Mouse (Mus musculus): Measurements from ENCODE around the gene Timm17b. TPM values are rescaled to one million over a fixed set of nuclear protein-coding genes. Genes with fewer than 3 reads are reported as not detected.
"Not testable (repeated sequence)": the region's sequence is repeated elsewhere in the genome, so short reads cannot be mapped to it uniquely, and the experiment has no call there.

The Timm17b gene
- total RNA-seq, 2 experiments from 2014 or later: 35.3 to 39.1 TPM

GRCm38 (mm10) chrX:7915669-7916068, 16.5 kb downstream of the Timm17b start:
- DNase-seq; intact Hi-C loops (cut with DNase I): not testable (repeated sequence)

DNA sequence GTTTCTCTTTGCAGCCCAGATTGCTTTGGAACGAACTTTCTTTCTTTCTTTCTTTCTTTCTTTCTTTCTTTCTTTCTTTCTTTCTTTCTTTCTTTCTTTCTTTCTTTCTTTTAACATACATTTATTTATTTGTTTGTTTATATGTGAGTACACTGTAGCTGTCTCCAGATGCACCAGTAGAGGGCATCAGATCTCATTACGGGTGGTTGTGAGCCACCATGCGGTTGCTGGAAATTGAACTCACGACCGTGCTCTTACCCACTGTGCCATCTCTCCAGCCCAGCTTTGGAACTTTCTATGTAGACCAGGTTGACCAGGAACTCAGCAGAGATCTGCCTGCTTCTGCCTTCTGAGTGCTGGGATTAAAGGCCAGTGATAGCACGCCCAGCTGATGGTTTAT, 18.8 kb downstream of the Timm17b start:
- intact Hi-C loops (cut with DNase I): not testable (repeated sequence)

DNA sequence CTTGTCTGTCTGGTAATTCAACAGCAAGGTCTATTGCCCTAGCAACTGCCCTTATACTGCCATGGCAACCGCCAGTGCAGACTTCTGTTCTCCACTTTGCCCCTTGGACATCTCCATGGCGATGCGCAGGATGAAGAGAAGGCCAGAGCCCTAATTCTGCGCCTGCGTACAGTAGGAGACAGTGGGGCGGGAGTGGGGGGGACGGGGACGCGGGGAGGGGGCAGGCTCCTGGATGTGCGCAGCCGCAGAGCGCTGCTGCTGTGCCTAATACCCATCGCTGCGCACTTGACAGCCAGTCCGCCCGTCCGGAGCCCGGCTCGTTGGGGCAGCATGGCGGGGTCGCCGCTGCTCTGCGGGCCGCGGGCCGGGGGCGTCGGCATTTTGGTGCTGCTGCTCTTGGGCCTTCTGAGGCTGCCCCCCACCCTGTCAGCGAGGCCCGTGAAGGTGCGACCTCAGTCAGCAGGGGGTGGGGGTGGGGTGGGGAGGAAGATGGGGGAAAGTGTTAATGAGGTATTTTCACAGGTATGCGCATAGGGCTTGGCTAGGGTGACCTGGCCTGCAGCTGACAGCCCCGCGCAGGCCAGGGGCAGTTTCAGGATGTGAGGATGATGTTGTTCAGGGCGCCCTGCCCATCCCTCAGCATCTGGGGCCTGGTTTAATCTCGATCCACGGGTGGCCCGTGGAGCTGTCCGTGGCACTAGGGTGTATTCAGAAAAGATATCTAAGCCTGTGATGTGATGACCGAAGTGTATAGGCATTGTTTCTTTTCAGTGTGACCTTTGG, 20.6 kb downstream of the Timm17b start, which contains the start of gene Pcsk1n:
TSS of gene Pcsk1n (plus strand) at position 222 of the 783 bp plus-strand sequence.
- DNase-seq: no peak
- intact Hi-C loops (cut with DNase I): no loop called here

More for the DNA sequence above, 18.8 kb downstream of the Timm17b start:
- not testable (repeated sequence) for DNase-seq

DNA sequence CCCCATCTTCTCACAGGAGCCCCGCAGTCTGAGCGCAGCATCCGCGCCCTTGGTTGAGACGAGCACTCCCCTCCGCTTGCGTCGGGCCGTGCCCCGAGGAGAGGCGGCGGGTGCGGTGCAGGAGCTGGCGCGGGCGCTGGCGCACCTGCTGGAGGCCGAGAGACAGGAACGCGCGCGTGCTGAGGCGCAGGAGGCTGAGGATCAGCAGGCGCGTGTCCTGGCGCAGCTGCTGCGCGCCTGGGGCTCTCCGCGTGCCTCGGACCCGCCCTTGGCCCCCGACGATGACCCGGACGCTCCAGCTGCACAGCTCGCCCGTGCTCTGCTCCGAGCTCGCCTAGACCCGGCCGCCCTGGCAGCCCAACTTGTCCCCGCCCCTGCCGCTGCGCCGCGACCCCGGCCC, 22.9 kb downstream of the Timm17b start:
- DNase-seq: no peak
- intact Hi-C loops (cut with DNase I): no loop called here

- intact Hi-C loops (cut with DNase I): no loop called here
- no peak for DNase-seq
Observed at GRCm38 (mm10) chrX:7926266-7926665, 27.1 kb downstream of the Timm17b start.

DNA sequence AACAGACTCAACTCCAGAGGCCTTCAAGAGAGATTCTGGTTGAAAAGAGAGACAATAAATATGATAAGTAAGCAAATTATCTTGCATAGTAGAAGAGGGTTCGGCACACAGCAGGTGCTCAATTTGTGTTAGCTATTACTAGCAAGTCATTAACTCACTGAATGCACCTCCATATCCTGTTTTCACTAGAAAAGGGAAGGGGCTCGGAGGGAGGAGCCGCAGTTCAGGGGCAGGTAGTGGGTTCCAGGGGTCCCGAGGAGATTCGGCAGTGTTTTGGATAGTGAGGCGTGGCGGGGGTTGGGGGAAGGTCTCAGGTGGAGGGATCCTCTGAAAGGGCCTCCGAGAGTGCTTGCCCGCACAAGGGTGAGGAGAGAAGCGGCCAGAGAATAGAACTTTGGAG, 28.0 kb downstream of the Timm17b start:
- no peak for DNase-seq
- intact Hi-C loops (cut with DNase I): no loop called here

DNA sequence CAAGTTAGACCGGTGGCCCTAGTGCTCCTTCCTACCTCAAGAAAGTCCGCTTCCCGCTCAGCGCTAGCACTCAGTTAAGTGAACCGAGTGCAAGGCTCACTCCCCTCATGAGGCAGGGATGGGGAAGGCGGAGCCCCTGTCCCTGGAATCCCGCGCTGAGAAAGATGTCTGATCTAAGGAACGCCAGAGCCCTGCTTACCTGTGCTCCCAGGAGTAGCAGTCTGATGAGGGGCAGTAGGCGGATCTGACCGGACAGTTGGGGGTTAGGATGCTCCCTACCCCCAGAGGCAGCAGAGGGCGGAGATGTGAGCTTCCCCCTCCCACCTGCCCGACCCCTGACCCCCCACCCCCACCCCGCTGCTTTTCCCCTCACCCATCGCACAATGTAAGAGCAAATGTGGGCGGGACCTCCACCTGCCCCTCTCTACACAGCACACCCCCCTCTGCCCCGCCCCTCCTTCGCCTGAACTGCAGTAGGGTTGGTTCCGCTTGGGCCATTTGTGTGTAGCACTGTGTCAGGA, 29.2 kb downstream of the Timm17b start, which contains the start of gene Eras:
TSS of gene Eras (minus strand) at position 338 of the 521 bp plus-strand sequence.
- intact Hi-C loops (cut with DNase I): no loop called here
- DNase-seq: no peak

DNA sequence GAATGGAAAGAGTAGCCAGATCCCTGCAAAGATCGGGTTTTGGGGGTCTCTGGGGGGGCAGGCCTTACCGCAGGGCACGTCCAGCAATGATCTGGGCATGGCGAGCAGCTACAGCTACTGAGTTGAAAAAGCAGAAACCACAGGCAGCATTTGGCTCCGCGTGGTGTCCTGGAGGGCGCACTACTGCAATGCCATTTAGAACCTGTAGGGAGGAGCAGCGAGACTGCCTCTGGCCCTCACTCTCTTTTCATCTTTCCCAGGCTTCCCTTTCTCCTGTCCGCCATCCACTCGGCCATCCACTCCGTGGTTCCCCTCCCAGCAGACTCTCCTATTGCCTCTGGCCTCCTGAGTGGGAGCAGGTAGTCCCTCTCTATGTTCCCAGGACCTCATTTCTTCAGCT, 37.7 kb downstream of the Timm17b start:
- DNase-seq: no peak
- intact Hi-C loops (cut with DNase I): no loop called here

- intact Hi-C loops (cut with DNase I): no loop called here
- DNase-seq: no peak
Observed at GRCm38 (mm10) chrX:7937667-7938066, 38.5 kb downstream of the Timm17b start.

DNA sequence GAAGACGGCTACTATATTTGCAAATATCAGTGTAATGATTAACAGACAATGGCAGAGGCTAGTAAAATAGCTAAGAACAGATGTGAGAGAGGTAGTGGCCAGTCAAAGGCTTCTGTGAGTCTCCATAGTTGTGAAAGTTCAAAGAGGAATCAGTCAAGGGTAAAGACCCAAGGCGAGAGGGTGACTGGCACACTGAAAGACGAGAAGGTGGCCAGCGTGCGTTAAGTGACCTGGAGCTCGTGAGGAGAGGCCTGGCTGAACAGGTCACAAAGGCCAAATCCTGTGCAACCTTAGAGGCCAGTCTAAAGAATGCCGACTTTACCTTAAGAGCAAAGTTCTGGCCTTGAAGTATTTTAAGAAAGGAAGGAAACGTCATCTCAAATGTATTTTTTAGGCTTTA, 46.5 kb downstream of the Timm17b start:
- intact Hi-C loops (cut with DNase I): no loop called here
- DNase-seq: no peak

DNA sequence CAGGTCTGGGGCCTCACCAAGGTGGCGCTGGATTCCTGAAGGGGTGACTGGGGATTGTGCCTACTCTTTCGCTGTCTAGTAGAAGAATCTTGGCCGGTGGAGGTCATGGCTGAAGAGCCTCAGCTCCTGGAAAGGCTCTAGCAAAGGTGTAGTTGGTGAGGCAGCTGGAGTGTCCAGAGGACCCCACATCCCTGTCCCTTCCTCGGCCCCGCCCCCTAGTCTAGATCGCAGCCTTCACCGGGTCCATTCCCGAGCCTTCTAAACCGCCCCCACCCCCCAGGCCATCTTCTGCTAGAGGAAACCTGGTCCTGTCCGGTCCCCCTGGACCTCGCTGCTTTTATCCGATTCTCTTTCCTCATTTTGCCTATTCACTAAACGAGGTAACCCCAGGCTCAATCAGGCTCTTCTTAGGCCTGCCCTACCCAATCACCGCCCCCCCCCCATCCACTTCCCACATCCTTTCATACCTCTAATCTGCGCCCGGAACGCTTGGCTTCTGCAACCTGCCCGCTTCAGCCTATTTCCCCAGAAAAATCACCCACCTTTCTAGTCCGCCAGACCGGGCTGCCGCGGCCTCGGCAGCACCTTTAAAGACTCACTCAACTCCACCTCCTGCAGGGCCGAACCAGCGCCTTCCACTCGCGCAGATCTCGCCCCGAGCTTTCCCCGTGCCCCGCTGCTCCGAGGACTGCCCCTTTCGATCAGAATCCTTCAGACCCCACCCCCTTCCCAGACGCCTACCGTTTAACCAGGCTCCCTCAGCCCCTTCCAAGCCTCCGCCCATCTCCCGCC, 48.1 kb downstream of the Timm17b start, which contains the start of gene Hdac6:
TSS of gene Hdac6 (minus strand) at position 782 of the 792 bp plus-strand sequence.
- no peak for DNase-seq
- intact Hi-C loops (cut with DNase I): no loop called here

DNA sequence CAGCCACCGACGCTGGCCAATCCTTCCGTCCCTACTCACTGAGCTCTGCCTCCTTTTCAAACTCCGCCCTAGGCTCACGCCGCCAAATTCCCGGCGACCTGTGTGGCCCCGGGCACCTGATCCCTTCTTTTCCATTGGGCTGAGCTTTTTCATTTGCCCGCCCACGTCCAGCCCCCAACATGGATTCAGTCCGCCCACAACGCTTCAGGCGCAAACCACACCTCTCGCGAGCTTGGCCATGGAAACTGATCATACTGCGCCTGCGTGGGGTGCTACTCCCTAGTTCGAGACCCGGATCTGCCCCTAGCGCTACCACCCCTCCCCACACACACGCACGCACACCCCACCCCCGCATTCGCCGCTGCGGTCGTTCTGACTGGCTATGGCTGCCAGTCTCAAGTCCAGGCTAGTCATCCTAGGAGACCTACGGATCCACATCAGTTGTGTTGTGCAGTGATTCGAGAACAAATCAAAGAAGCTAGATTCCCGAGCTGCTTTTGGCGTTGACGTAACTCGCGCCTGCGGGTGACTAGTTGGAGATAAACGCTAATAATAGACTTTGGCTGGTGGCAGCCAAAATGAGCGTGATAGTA, 48.8 kb downstream of the Timm17b start:
- intact Hi-C loops (cut with DNase I): no loop called here
- peak; percentile 86 to 90 for DNase-seq

DNA sequence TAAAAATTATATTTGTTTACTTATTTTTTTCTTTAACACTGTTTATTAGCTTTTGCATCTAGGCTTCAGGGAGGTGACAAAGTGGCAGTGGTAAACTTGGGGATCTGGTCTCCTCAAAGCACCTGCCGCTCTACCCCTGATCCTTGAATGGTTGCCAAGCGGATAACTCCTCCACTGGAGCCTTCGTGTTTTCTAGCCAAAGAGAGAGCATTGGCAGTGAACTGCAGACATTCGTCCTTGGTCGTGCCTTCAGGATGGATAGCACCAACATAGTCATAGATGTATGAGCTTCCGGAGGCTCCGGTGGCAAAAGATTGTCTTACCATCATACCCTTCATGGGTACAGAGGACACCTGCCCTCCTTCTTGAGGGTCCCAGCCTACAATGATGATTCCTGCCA, 50.9 kb downstream of the Timm17b start:
- DNase-seq: no peak
- intact Hi-C loops (cut with DNase I): no loop called here

Other genes starting within 250 kb of the Timm17b start
- gene Prickle3, start 242.1 kb upstream of the Timm17b start, total RNA-seq (2021): 10 to 100 TPM; 23.1 to 24.9 TPM
- 10 to 100 TPM; 28.0 to 43.2 TPM for gene Plp2, start 228.0 kb upstream of the Timm17b start, total RNA-seq (2021)
- 10 to 100 TPM; 18.8 to 20.6 TPM for gene Magix, start 218.1 kb upstream of the Timm17b start, total RNA-seq (2021)
- 10 to 100 TPM; 11.2 to 12.9 TPM for gene Gpkow, start 202.2 kb upstream of the Timm17b start, total RNA-seq (2021)
- 10 to 100 TPM; 27.2 to 32.0 TPM for gene Wdr45, start 185.0 kb upstream of the Timm17b start, total RNA-seq (2021)
- gene Gm45208, start 177.1 kb upstream of the Timm17b start, total RNA-seq (2021): not detected
- gene Praf2, start 170.9 kb upstream of the Timm17b start, total RNA-seq (2021): 1 to 10 TPM; 3.8 to 4.9 TPM
- 1 to 10 TPM in 1 of 2 experiments, under 1 TPM in 1; 0.81 to 1.2 TPM for gene Ccdc120, start 148.5 kb upstream of the Timm17b start, total RNA-seq (2021)
- gene Tfe3, start 136.8 kb upstream of the Timm17b start, total RNA-seq (2021): 1 to 10 TPM; 8.0 to 8.1 TPM
- gene Gripap1, start 109.6 kb upstream of the Timm17b start, total RNA-seq (2021): 10 to 100 TPM; 17.3 to 19.2 TPM
- gene Kcnd1, start 77.1 kb upstream of the Timm17b start, total RNA-seq (2021): under 1 TPM; 0.15 to 0.20 TPM
- gene Otud5, start 58.0 kb upstream of the Timm17b start, total RNA-seq (2021): 10 to 100 TPM; 14.6 to 16.6 TPM
- gene Pim2, start 21.1 kb upstream of the Timm17b start, total RNA-seq (2021): 1 to 10 TPM in 1 of 2 experiments, under 1 TPM in 1; 0.99 to 1.8 TPM
- 1 to 10 TPM; 8.4 to 8.8 TPM for gene Slc35a2, start 15.3 kb upstream of the Timm17b start, total RNA-seq (2021)
- gene Pqbp1, start 88 bp upstream of the Timm17b start, total RNA-seq (2021): 10 to 100 TPM; 21.2 to 22.0 TPM
- not detected for gene Gm10491, start 8.5 kb downstream of the Timm17b start, total RNA-seq (2021)
- not detected for gene Gm10490, start 10.2 kb downstream of the Timm17b start, total RNA-seq (2021)
- not detected for gene Pcsk1n, start 20.5 kb downstream of the Timm17b start, total RNA-seq (2021)
- gene Eras, start 29.2 kb downstream of the Timm17b start, total RNA-seq (2021): not detected
- gene Hdac6, start 48.5 kb downstream of the Timm17b start, total RNA-seq (2021): 1 to 10 TPM; 4.3 to 4.9 TPM
- not detected for gene Gata1, start 78.7 kb downstream of the Timm17b start, total RNA-seq (2021)
- not detected for gene Glod5, start 119.1 kb downstream of the Timm17b start, total RNA-seq (2021)
- gene Suv39h1, start 175.4 kb downstream of the Timm17b start, total RNA-seq (2021): 1 to 10 TPM; 3.9 to 5.7 TPM
- under 1 TPM; 0.39 to 0.64 TPM for gene Was, start 191.1 kb downstream of the Timm17b start, total RNA-seq (2021)
- gene Wdr13, start 233.5 kb downstream of the Timm17b start, total RNA-seq (2021): 10 to 100 TPM; 12.3 TPM
- gene Rbm3, start 246.5 kb downstream of the Timm17b start, total RNA-seq (2021): 10 to 100 TPM; 56.4 to 78.2 TPM